Mouse (Mus musculus) telencephalon, adult 2 months (tissue): ENCODE measurements at regions not wholly inside any gene's neighbourhood (a gene's known extent, or its start where the extent isn't known, plus 50 kb on each side); places are given as distances from the start of the nearest gene placed in this dataset.

Source experiments
- DNase-seq: peaks from one replicate; pipeline ENCODE4 v3.0.0-alpha.2; 2011; ENCODE audit warnings: low read depth, low spot score

DNA sequence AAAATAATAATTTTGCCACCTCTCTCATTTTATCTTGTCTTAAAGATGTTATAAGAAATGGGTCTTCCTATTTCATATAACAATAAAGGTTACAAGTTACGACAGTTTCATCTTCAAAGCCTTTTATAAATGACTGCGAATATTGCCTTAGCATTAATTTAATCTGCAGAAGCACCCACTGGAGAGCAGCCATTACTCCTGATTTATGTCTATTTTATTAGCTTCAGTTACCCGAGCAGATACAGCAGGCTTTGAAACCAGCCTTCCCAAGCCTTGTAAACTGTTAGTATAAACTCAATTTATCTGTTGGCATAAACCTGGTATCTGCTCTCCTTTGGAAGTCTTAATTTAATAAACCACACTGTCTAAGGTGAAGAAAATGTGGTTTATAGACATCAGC, 2851.6 kb upstream of the Gm6569 start:
- no peak for DNase-seq

DNA sequence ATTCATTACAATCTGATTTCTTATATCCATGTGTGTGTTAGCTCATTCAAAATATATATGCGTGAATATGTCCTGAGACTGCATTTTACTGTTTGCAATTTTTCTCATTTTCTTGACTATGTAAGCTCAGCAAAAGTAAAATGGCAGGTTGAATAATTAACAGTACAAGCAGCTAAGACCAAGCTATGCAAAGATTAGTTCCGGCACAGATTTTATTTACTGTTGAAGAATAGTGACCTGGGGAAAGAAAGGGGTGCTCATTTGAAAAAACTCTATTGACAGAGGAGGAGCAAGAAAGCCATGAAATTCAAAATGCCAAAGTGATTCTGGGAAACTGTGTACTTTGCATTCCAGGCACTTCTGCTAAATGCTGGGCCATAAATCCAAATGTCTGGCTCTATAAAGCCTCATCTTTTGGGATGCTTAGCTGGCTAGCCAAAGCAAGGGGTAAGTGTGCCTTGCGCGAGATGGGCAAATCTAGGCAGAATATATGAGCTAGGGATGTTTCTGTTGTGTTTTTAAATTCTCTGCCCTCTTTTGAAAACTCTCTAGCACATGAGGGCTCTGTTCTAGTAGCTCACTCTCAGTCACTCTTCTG, 2846.3 kb upstream of the Gm6569 start:
- DNase-seq, result no peak

DNA sequence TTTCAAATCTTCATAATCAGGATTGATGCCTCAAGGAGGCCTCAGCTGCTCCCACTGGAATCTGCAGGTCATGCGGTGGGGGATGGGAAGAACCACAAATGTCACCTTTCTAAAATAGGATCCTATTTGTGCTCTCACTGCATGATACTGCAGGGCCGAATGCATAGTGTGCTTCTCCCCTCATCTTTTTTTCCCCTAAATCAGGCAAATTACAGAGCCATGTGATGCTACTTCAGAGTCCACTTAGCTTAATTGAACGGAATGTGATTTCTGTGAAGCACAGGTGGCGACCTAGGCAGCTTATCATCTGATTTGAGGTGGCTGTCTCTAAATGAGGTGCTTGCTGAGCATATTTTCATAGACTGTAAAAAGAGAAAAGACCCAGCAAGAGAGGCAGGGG, 2841.0 kb upstream of the Gm6569 start:
- no peak for DNase-seq

DNA sequence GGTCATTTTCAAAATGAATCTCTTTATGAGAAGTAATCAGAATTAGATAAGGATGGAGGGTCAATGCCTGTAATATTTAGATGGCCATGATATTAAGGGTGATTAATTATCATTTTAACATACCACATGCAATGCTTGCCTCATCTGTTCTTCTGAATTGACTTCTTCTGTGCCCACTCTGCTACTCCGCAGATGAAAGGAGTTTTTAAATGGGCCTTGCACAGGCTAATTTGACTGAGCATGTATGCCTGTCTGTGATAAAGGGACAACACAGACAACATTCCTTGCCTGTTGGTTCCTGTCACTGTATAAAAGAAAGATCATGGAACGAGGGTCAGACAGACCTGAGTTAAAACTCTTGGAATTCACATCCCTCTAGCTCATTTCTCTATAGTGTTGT, 2824.0 kb upstream of the Gm6569 start:
- no peak for DNase-seq

DNA sequence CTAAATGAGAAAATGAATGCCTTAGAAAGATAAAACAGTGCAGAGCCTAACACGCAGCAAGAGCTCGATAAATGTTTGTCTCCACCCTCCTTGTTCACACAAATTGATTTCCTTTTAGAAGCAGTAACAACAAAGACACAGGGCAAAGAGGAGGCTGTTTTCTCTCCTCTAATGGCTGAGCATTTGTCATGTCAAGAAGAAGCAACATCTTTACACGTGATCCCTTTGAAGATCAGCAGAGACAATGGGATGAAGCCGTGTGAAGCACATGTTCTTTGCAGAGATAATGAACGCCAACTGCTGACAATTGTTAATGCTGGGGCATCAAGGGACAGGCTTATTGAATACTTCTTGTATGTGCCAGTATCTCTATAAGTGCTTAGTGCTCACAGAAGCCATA, 2823.6 kb upstream of the Gm6569 start:
- DNase-seq, result no peak

DNA sequence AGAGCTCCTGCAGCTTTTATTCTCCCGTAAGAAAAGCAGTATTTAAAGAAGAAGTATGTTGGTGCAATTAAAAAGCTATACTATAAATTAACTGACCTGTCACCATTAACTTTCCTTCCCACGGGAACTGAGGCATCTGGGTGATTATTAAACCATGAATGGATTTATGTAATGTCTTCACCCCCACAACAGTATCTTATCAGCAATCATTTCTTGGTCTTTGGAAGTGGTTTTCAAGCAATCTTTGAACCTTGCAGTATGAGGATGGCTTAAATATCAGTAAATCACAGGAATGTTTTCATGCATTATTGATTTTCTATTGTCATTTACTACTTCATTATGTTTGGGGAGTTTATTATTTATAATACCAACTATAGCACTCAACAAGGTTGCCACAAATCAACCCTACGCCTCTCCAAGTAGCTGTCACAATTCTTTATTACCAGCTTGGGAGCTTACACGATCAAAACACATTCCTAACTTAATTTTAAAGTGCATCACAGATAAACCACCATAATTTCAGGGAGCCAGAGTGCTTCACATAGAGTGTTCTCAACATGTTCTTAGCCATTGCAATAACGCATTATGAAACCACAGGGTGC, 2780.0 kb upstream of the Gm6569 start:
- DNase-seq, result no peak

DNA sequence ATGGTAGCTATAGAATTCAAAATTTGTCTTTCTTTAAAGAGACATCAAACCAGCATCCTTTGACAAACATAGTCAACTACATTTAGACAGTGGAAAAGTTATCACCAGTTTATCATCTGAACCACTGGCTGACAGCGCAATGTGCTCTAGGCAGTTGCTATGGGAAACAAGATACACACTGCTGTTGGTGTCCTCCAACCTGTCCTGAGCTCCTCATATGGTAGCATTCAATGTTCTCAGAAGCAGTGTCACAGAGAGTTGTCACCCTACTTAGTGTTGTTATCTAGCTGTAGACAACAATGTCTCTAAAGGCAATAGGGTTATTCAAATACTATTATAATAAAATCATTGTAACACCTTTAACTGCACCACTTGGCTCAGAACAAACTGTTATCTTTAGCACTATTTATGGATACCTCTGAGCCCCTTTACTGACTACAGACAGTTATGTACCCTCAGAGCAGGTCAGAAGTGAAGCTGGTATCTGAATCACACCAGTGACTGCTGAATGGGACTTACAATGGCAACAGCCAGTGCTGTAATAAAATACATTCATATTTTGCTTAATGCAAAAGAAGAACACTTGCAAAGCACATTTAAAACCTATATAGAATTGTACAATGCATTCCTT, 2747.9 kb upstream of the Gm6569 start:
- DNase-seq, result no peak

DNA sequence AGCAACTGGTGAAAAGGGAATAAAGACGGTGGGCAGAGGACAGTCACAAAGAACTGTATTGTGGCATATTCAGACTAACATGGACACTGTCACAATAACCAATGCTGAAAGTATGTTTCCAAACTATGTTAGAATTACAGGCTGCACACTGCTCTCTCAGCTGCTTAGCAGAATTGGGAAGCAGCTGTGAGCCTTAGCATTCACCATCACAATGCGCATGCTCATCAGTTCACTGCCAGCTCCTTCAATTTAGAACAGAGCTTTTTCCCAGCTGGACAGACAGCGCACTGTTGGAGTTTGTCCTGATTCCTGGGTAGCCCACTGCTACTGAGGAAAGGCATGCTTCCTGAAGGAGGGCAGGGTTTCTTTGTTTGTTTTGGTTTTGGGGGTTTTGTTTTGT, 2735.2 kb upstream of the Gm6569 start:
- peak; percentile 32 for DNase-seq

DNA sequence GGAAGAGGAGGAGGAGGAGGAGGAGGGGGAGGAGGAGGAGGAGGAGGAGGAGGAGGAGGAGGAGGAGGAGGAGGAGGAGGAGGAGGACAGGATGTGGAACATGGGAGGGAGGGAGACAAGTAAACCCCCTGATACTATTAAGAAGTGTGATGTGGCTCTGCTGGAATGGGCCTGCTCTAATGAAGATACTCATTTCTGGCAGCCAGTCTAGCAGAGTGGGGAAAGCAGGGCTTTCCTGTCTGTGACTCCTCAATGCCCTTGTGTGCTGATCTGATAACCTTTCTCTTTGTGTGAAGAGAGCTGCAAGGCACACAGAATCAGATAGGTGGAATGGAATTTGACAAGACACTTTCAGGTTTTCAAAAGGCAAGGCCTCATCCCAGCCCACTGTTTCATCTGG, 2704.6 kb upstream of the Gm6569 start:
- DNase-seq, result no peak

DNA sequence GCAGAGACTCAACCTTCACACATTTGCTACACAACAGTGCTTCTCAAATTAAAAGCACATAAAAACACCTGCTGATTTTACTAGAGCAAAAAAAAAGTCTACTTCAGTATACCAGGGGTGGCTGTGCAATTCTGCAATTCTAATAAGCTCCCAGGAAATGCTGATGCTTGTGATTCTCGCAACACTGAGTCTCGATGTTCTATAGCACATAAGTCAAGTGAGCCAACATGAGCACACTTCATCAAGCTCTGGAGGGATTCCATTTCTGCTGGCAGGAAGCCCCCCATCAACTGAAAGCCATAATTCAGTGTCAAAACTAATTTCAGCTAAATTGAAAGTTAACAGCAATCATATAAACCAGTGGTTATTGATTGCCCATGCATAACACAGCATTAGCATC, 2676.7 kb upstream of the Gm6569 start:
- DNase-seq, result no peak

DNA sequence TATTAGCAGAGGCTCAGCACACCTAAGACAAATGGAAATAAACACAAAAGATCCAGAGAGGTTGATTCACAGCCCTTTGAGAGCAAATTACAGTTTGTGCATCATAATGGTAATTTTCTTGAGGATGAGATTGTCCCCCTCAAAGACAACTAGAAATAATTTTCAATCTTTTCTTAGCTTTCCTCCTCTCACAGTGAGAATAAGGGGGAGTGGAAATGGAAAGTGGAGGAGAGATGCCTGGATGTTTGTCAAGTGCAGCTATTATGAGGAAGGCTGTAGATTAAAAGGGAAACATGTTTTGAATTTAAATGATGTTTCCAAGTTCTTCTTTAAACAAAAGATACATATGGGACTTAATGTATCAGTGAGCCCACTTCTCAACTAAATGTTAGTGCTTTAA, 2672.3 kb upstream of the Gm6569 start:
- peak; percentile 19 for DNase-seq

DNA sequence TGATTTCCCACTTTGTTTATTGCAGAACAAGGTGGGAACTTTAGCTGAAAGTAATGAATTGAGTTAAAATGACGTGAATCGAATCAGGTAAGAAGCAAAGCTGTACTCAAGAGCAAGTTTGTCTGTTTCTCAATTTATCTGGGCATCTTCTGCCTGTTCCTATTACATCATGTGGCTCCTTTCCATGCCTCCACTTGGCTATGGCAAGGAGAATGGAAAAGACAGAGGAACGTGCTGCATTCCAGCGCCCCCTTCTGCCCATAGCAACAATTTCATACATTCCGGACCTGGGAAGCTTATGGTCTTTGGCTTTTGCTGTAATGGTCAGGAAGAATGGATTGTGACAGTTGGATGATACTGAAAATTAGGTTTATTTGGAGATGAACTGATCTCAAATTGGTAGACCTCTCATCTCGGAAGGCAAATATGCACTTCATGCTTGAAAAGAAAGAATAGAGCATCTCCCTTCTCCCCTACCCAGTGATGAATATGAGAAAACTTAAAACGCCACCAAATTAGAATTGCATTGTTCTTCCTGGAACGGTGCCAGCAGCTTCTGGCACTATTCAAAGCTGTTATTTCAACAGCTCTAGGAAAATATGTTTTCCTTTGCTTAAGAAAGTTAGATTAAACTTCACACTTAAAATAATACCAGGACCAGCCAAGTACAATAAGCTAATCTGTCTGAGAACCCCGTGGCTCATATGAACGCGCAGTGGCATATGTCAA, 2639.2 kb upstream of the Gm6569 start:
- peak; percentile 60 for DNase-seq

DNA sequence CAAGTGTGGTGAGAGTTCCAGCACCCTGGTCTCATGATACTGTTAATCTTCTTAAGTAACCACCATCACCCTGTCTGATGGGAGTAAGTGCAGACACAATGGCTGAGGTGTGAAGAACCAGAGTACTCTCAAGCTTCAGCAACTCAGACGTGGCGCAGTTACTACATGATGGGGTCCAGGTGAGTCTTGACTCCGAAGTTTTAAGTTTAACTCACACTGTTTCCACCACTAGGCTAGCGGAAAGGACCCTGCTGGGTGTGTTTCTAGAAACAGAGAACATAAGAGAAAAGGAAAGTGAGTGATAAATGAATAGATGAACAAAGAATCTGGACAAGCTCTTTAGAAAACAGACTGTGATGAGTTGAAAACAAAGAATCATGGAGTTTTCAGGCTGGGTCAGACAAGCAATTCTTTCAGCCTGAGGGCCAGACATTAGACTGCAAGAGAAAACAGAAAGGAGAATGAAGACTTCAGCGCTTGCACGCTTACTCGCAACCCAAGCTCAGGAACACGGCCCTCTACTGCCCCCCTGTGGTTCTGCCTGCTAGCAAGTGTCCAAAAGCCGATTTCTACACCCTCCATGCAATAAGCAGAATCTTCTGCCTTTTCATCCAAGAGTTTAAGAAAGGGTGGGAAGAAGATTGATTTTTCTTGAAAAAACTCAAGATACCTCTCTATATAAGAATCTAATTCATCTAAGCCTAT, 2593.6 kb upstream of the Gm6569 start:
- DNase-seq, result peak; percentile 67

DNA sequence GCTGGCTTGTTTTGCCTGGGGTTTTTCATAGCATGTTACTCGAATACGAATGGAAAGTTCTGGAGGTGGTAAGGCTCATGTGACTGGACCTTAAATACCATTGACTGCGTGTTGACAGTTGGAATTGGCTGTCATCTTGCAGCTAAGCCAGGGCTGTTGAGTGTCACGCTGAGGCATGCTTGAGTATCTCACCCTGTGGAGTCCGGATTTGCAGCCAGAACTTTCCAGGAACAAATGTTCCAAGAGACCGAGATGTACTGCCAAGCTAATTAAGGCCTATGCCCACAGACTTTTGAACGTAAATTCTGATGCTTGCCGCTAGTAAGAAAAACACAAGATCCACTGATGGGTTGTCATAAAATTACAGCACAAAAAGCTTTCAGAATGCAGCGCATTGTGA, 2590.8 kb upstream of the Gm6569 start:
- DNase-seq, result peak; percentile 72

DNA sequence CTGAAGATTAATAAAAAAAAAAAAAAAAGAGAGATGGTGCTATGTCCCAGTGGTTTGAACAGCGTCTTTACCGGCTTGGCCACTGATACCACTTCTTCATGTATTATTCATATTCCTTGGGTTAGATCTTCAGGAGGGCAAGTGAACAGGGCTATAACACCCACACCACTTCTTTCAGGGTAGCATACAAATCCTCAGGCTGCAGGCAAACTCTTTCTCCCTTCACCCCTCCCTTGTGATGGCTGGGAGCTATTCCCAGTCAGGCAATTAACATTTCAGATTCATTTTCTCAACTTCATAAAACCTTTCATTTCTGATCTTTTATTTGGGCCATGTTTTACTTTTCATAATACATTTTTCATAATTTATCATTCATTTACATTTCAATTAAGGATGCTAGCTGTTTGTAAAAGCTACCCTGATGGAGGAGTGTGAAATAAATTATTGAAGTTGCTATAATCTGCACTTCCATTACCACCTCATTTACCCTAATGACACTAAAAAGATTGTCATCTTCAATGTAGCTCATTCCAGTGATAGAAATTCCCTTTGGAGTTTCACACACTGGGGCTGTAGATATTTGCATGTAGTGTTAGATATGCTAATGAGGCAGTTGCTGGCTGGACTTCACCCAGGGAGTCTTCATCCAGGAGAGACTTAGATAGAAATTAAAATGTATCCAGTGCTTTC, 2558.3 kb upstream of the Gm6569 start:
- DNase-seq, result no peak

DNA sequence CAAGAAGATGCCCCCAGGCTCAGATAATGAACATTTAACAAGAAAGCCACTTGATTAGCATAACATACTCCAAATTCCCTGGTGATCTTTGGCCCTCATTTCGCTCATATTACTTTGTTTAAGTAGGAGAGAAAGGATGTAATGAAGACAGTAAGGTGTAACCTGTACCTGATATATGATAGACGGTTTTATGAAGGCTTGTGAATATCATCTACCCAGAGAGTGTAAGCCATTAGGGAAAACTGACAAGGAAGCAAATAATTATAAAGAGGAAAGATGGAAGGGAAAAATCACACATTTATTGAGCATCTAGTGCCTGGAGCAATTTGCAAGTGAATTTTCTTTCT, 2557.8 kb upstream of the Gm6569 start:
- no peak for DNase-seq

DNA sequence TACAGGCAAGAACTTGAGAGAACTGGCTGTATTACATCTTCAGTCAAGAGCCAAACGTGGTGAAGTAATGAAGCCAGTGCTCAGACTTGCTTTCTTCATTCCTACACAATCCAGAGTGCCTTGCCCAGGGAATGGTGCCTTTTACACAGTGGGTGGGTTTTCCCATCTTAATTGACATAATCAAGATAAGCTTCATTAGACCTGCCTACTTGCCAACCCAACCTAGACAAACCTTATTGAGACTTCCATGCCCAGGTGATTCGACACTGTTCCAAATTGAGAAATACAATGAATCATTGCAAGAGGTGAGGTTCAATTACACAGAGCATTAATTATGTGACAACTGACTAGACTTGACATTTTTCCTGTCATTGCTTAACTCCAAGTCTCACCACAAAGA, 2557.0 kb upstream of the Gm6569 start:
- DNase-seq, result no peak

DNA sequence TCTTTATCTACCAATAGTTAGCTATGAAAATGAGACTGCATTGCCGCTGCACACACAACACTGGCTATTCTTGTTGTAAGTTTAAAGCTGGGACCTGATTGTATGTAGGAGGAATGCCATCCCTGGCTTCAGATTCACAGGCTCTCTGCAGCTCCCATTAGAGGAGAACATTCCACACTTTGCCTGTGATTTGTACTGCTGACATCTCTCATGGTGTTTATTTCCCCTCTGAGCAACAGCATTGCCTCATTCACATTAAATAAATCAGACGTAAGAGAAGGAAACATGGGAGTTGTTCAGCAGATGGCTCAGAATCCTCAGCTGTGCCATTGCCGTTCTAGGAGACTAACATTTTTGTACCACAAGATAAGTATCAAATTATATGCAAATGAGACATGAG, 2550.6 kb upstream of the Gm6569 start:
- DNase-seq, result peak; percentile 41

DNA sequence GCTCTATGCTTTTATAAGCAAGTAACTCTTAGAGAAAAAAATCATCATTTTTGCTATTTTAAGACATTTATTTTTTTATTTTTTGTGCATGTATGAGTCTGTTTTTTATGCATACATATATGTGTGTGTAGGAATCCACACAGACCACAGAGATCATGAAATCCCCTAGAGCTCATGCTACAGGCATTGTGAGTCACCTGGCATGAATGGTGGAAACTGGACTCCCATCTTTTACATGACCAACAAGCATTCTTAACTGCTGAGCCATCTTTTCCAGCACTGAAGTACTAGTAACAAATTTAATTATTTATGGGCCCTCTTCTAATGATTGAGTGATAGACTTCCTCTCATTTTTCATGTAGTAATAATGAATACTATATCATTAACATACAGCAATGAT, 2531.8 kb upstream of the Gm6569 start:
- no peak for DNase-seq

DNA sequence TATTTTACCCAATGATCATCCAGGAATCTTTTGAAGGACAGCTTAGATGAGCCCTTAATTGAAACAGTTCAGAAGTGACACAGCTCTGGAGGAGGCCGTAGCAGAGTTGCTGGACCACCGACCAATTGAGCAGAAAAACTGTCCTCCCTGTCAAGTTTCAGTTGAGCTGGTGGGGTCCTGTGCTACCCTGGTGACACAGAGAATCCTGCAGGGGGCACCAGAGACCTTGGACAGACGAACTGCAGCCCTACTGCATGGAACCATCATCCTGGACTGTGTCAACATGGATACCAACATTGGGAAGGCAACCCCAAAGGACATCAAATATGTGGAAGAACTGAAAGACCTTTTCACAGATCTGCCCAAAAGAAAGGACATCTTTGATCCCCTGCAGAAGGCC, 2524.1 kb upstream of the Gm6569 start:
- DNase-seq, result no peak

DNA sequence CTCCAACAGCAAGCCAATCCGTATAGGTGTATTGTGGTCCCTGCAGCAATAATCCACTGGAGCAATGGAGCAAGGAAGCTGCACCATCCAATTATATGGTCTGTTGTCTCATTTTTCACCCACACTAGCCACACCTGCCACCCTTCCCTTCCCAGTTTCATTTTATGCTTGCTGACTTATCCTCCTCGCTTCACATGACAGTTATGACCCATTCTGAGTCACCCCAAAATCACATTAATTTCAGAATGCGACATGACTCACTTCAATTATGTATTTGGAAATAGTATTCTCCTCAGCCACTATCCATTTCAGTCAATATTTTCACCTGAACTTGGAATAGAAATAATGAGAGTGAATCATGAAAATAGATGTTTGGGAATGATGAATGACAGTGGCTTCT, 2507.8 kb upstream of the Gm6569 start:
- DNase-seq, result no peak
